Mouse (Mus musculus) CH12.LX (cell line): Measurements from ENCODE around the gene Thoc5.

Source experiments
- CTCF ChIP-seq, 2 experiments: IDR thresholded peaks in 1 of 2; conservative IDR thresholded peaks in 1 of 2; 2 replicates each; pipeline ENCODE4 v1.5.1; 2011 to 2012; ENCODE audit warnings: low read depth in 2 of 2, low read length in 2 of 2, improper control_type of control experiment in 1 of 2, inconsistent platforms in 1 of 2, mild to moderate bottlenecking in 1 of 2, moderate library complexity in 1 of 2
- E2F4 ChIP-seq: IDR thresholded peaks from 2 replicates; pipeline ENCODE4 v1.6.1; 2011; ENCODE audit warnings: low read depth, low read length, improper control_type of control experiment; ENCODE audit not compliant: insufficient replicate concordance
- EP300 ChIP-seq: IDR thresholded peaks from 2 replicates; pipeline ENCODE4 v1.6.1; 2011; ENCODE audit warnings: low read length, improper control_type of control experiment
- ETS1 ChIP-seq: conservative IDR thresholded peaks from 2 replicates; pipeline ENCODE4 v1.6.1; 2012; ENCODE audit warnings: low read depth, mild to moderate bottlenecking, inconsistent platforms, low read length, improper control_type of control experiment, moderate library complexity
- UBTF ChIP-seq: IDR thresholded peaks from 2 replicates; pipeline ENCODE4 v1.6.1; 2012; ENCODE audit warnings: low read depth, mild to moderate bottlenecking, inconsistent platforms, low read length, improper control_type of control experiment, moderate library complexity
- ZNF384 ChIP-seq: IDR thresholded peaks from 2 replicates; pipeline ENCODE4 v1.6.1; 2012; ENCODE audit warnings: low read depth, low read length, improper control_type of control experiment, inconsistent platforms

DNA sequence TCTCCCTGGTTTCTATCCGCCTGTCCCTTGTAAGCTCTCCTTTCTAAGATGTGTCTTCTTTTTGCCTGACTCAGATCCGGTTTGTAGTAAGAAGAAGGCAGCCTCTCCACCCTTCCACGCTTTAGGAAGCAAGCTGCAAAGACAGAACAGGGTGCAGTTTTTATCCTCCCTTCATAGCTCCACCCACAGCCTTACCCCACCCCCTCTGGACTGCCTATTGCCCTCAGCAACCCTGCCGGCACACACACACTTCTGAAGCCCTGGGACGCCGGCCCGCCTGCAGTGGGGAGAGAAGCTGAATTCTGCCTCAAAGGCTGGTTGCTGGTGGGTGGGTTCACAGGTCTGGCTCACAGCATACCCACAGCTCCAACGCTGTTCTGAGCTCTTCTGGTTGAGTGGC is 58.8 kb downstream of the Thoc5 start:
- no peak for TF ChIP-seq E2F4
- TF ChIP-seq CTCF (conservative IDR thresholded peaks at IDR 0.05 in 1 of 2, IDR thresholded peaks at IDR 0.05 in 1 of 2; ENCODE audit: low read depth in 2 of 2, low read length in 2 of 2): no peak
- TF ChIP-seq UBTF: no peak
- no peak for TF ChIP-seq ETS1
- no peak for TF ChIP-seq ZNF384
- no peak for TF ChIP-seq EP300
